In genomic region chr11:88203712-88204532, GRCm38 (mm10) we compare ENCODE assay signal across 8 mouse cellular contexts. TPM values are rescaled to one million over a fixed set of nuclear protein-coding genes. Genes with fewer than 3 reads are reported as not detected.
DNase-seq lines count a peak whose midpoint lies in the region; ATAC-seq and TF ChIP-seq lines count a peak whose summit lies in the region.

TSS of gene Mrps23 (plus strand) at chr11:88204388.

- in situ Hi-C loops in CH12.LX (cut with MboI; ENCODE audit: low pct_ligation_motif_present, low pct_unique_long_range_greater_than_20kb, low sequenced_read_pairs): loop anchor here (5.0 kb wide), 1 partner anchor 237 kb away; no protein-coding TSS in a partner anchor

- peak within 1 kb of the TSS; percentile 78 to 100 (median 84) for H3K4me3 ChIP-seq in CH12.LX (replicated peaks in 1 of 3; ENCODE audit: low read depth in 2 of 3, low read length in 2 of 3, poor library complexity in 1 of 3)
- H3K4me3 ChIP-seq in forebrain, embryonic 12.5 days (replicated peaks): peak within 1 kb of the TSS; percentile 70
- H3K4me3 ChIP-seq in heart, postnatal 0 days (ENCODE audit: low read depth, low read length): peak within 1 kb of the TSS; percentile 91
- H3K4me3 ChIP-seq in liver, embryonic 16.5 days (ENCODE audit: low read depth, low read length): peak within 1 kb of the TSS; percentile 78
- H3K4me3 ChIP-seq in neural tube, embryonic 13.5 days: peak within 1 kb of the TSS; percentile 67
- peak within 1 kb of the TSS; percentile 88 for H3K4me3 ChIP-seq in testis, adult 2 months (ENCODE audit: control insufficient read depth, low read depth, low read length)

- peaks cover 40% of the 10 kb centered on the region for H3K27me3 ChIP-seq in CH12.LX (replicated peaks)
- H3K27me3 ChIP-seq in forebrain, embryonic 12.5 days: peaks cover 8% of the 10 kb centered on the region; the same call in 1 of the 2 replicates
- H3K27me3 ChIP-seq in heart, postnatal 0 days (ENCODE audit: control insufficient read depth, insufficient read depth, low read length): no peaks in the 10 kb centered on the region
- no peaks in the 10 kb centered on the region for H3K27me3 ChIP-seq in liver, embryonic 16.5 days (ENCODE audit: control insufficient read depth, insufficient read depth, low read depth, low read length)
- no peaks in the 10 kb centered on the region for H3K27me3 ChIP-seq in neural tube, embryonic 13.5 days
- H3K27me3 ChIP-seq in testis, adult 2 months (ENCODE audit: control insufficient read depth, insufficient read depth, low read length): no peaks in the 10 kb centered on the region

- WGBS in forebrain, embryonic 12.5 days: under 1% methylated on average over 51 of the region's 51 CpGs
- under 1% methylated on average over 51 of the region's 51 CpGs for WGBS in heart, postnatal 0 days
- WGBS in liver, embryonic 16.5 days (ENCODE audit: insufficient replicate concordance): under 1% methylated on average over 51 of the region's 51 CpGs
- under 1% methylated on average over 51 of the region's 51 CpGs for WGBS in neural tube, embryonic 13.5 days

- ATAC-seq in forebrain, embryonic 12.5 days (ENCODE audit: low FRiP score): peak; percentile 94
- ATAC-seq in heart, postnatal 0 days (ENCODE audit: insufficient read depth, low read depth): peak; percentile 89
- ATAC-seq in liver, embryonic 16.5 days (ENCODE audit: low read depth): peak; percentile 94
- ATAC-seq in neural tube, embryonic 13.5 days (ENCODE audit: low read depth): peak; percentile 94

- H3K4me1 ChIP-seq in CH12.LX (ENCODE audit: control insufficient read depth in 1 of 2, insufficient read depth in 2 of 2): peaks cover 17 to 42% of the 10 kb centered on the region in 2 experiments
- peaks cover 31% of the 10 kb centered on the region for H3K4me1 ChIP-seq in forebrain, embryonic 12.5 days
- peaks cover 39% of the 10 kb centered on the region for H3K4me1 ChIP-seq in heart, postnatal 0 days (ENCODE audit: control insufficient read depth, insufficient read depth)
- H3K4me1 ChIP-seq in liver, embryonic 16.5 days (ENCODE audit: control insufficient read depth, low read depth, low read length): peaks cover 23% of the 10 kb centered on the region
- peaks cover 27% of the 10 kb centered on the region for H3K4me1 ChIP-seq in neural tube, embryonic 13.5 days (replicated peaks)
- H3K4me1 ChIP-seq in testis, adult 2 months (ENCODE audit: control insufficient read depth, insufficient read depth, low read length): peaks cover 7% of the 10 kb centered on the region

- H3K4me2 ChIP-seq in CH12.LX (ENCODE audit: insufficient read depth, low read depth, poor library complexity, severe bottlenecking): peak within 1 kb of the TSS; percentile 56
- peak within 1 kb of the TSS; percentile 88 for H3K4me2 ChIP-seq in forebrain, embryonic 12.5 days
- H3K4me2 ChIP-seq in heart, postnatal 0 days (ENCODE audit: low read depth, low read length): peak within 1 kb of the TSS; percentile 82
- H3K4me2 ChIP-seq in liver, embryonic 16.5 days (ENCODE audit: low read depth, low read length): peak within 1 kb of the TSS; percentile 72
- H3K4me2 ChIP-seq in neural tube, embryonic 13.5 days: peak within 1 kb of the TSS; percentile 94

- peaks cover 15% of the 10 kb centered on the region for H3K79me2 ChIP-seq in CH12.LX (replicated peaks; ENCODE audit: control insufficient read depth, extremely low read depth, insufficient read depth, poor library complexity, severe bottlenecking)

- TF ChIP-seq RAD21 in CH12.LX (IDR thresholded peaks at IDR 0.05; ENCODE audit: low read depth, low read length): peak; percentile 51

- TF ChIP-seq CTCF in CH12.LX (conservative IDR thresholded peaks at IDR 0.05 in 1 of 2, IDR thresholded peaks at IDR 0.05 in 1 of 2; ENCODE audit: low read depth in 2 of 2, low read length in 2 of 2): peak in 1 of 2 experiments; percentile 72; a peak in 2 of 4 replicates
- peak; percentile 50 for TF ChIP-seq CTCF in heart, postnatal 0 days (IDR thresholded peaks at IDR 0.05; ENCODE audit: low read depth)
- no peak for TF ChIP-seq CTCF in testis, adult 2 months (IDR thresholded peaks at IDR 0.05; ENCODE audit: control insufficient read depth, insufficient read depth, insufficient replicate concordance, low read depth, low read length)

- peak; percentile 98 for DNase-seq in CH12.LX (ENCODE audit: extremely low read depth)
- peak; percentile 86 for DNase-seq in c-Kit-positive CD71-positive TER-119-negative erythroid progenitor cells, embryonic 14.5 days (ENCODE audit: low read depth)
- peak; percentile 97 for DNase-seq in heart, postnatal 0 days (ENCODE audit: low spot score)
- DNase-seq in kidney, postnatal 4 days: peak; percentile 93 to 96

- no peak; the same call in 1 of the 2 replicates for TF ChIP-seq EP300 in CH12.LX (IDR thresholded peaks at IDR 0.05; ENCODE audit: low read length)
- peak; percentile 77; the same call in 1 of the 2 replicates for TF ChIP-seq EP300 in heart, postnatal 0 days (IDR thresholded peaks at IDR 0.05; ENCODE audit: low read depth)

- H3K9me3 ChIP-seq in CH12.LX (replicated peaks; ENCODE audit: low read length): no peaks in the 10 kb centered on the region
- H3K9me3 ChIP-seq in forebrain, embryonic 12.5 days: no peaks in the 10 kb centered on the region
- no peaks in the 10 kb centered on the region for H3K9me3 ChIP-seq in heart, postnatal 0 days (replicated peaks; ENCODE audit: control insufficient read depth, low read length)
- no peaks in the 10 kb centered on the region for H3K9me3 ChIP-seq in liver, embryonic 16.5 days (replicated peaks; ENCODE audit: control insufficient read depth, low read length)
- no peaks in the 10 kb centered on the region for H3K9me3 ChIP-seq in neural tube, embryonic 13.5 days

- peaks cover 10 to 22% of the 10 kb centered on the region in 2 experiments for H3K36me3 ChIP-seq in CH12.LX (replicated peaks in 1 of 2; ENCODE audit: control insufficient read depth in 1 of 2, insufficient read depth in 1 of 2, low read length in 1 of 2)
- H3K36me3 ChIP-seq in forebrain, embryonic 12.5 days (replicated peaks): peaks cover 18% of the 10 kb centered on the region
- H3K36me3 ChIP-seq in heart, postnatal 0 days (replicated peaks; ENCODE audit: control insufficient read depth, insufficient read depth, low read length): peaks cover 28% of the 10 kb centered on the region
- H3K36me3 ChIP-seq in liver, embryonic 16.5 days (ENCODE audit: control insufficient read depth, insufficient read depth): no peaks in the 10 kb centered on the region
- H3K36me3 ChIP-seq in neural tube, embryonic 13.5 days: peaks cover 18% of the 10 kb centered on the region
- no peaks in the 10 kb centered on the region; the same call in 1 of the 2 replicates for H3K36me3 ChIP-seq in testis, adult 2 months (ENCODE audit: control insufficient read depth, insufficient read depth, low read length)

- peak within 1 kb of the TSS; percentile 90 for H3K9ac ChIP-seq in CH12.LX (ENCODE audit: insufficient read depth, low read depth)
- H3K9ac ChIP-seq in forebrain, embryonic 12.5 days: peak within 1 kb of the TSS; percentile 68
- peak within 1 kb of the TSS; percentile 94 for H3K9ac ChIP-seq in heart, postnatal 0 days (replicated peaks; ENCODE audit: low read depth, low read length)
- H3K9ac ChIP-seq in liver, embryonic 16.5 days (ENCODE audit: low read depth, low read length): peak within 1 kb of the TSS; percentile 78
- H3K9ac ChIP-seq in neural tube, embryonic 13.5 days: peak within 1 kb of the TSS; percentile 80

- peak; percentile 99 for TF ChIP-seq POLR2A in CH12.LX (IDR thresholded peaks at IDR 0.05; ENCODE audit: low read depth, low read length)
- peak; percentile 77 for TF ChIP-seq POLR2A in testis, adult 2 months (IDR thresholded peaks at IDR 0.05; ENCODE audit: control insufficient read depth, low read depth, low read length)

- peak within 1 kb of the TSS; percentile 37 for H3K27ac ChIP-seq in CH12.LX (ENCODE audit: insufficient read depth, low read depth)
- peak within 1 kb of the TSS; percentile 87 for H3K27ac ChIP-seq in forebrain, embryonic 12.5 days
- H3K27ac ChIP-seq in heart, postnatal 0 days (ENCODE audit: low read depth): peak within 1 kb of the TSS; percentile 95
- H3K27ac ChIP-seq in liver, embryonic 16.5 days (ENCODE audit: low read length): peak within 1 kb of the TSS; percentile 68
- H3K27ac ChIP-seq in neural tube, embryonic 13.5 days (replicated peaks): peak within 1 kb of the TSS; percentile 87
- peak within 1 kb of the TSS; percentile 87 for H3K27ac ChIP-seq in testis, adult 2 months (ENCODE audit: control insufficient read depth, insufficient read depth, low read depth, low read length)

- dilution Hi-C loops in CH12.LX (cut with MboI; ENCODE audit: extremely low pct_ligation_motif_present, extremely low pct_unique_long_range_greater_than_20kb, low sequenced_read_pairs): no loop called here

TF ChIP-seq in CH12.LX, 34 proteins besides CTCF, POLR2A, EP300 and RAD21 (continues in another document):
- TF ChIP-seq UBTF (IDR thresholded peaks at IDR 0.05; ENCODE audit: low read depth, low read length) (peak; percentile 89), JUN (IDR thresholded peaks at IDR 0.05; ENCODE audit: insufficient read depth, low read depth, low read length) (no peak), MAZ (IDR thresholded peaks at IDR 0.05; ENCODE audit: low read depth, low read length) (no peak; the same call in 1 of the 2 replicates), SIN3A (IDR thresholded peaks at IDR 0.05; ENCODE audit: low read length) (peak; percentile 100), SMC3 (IDR thresholded peaks at IDR 0.05; ENCODE audit: low read depth, low read length) (peak; percentile 41; the same call in 1 of the 2 replicates), HCFC1 (IDR thresholded peaks at IDR 0.05; ENCODE audit: low read depth, low read length) (peak; percentile 96), NELFE (IDR thresholded peaks at IDR 0.05; ENCODE audit: low read depth, low read length) (peak; percentile 98), PAX5 (IDR thresholded peaks at IDR 0.05; ENCODE audit: low read length) (no peak), GABPA (IDR thresholded peaks at IDR 0.05; ENCODE audit: insufficient replicate concordance, low read depth, low read length) (peak; percentile 56; the same call in 1 of the 2 replicates), POLR2AphosphoS2 (IDR thresholded peaks at IDR 0.05; ENCODE audit: low read depth, low read length) (peak; percentile 94), CHD1 (IDR thresholded peaks at IDR 0.05; ENCODE audit: low read depth, low read length) (peak; percentile 92), TBP (conservative IDR thresholded peaks at IDR 0.05; ENCODE audit: low read depth, low read length) (peak; percentile 60)

RNA-seq across cellular contexts. Expression of gene Mrps23, which starts in this region (rescaled TPM):
- total RNA-seq in CH12.LX (2012; rRNA removed) (216 and 227 TPM in 2 replicates), CH12.LX (2014; rRNA removed) (185 and 213 TPM in 2 replicates)
- 233 and 262 TPM in 2 replicates for polyA plus RNA-seq in CH12.LX (2012; ENCODE audit: insufficient read length, low read depth)
- polyA plus RNA-seq in forebrain, embryonic 12.5 days (2016; fragmentation: Nextera tagmentation; extraction: Ambion mirVana): 62.0 and 67.5 TPM in 2 replicates
- 77.6 and 240 TPM in 2 replicates for total RNA-seq in heart, postnatal 0 days (2014; rRNA removed; ENCODE audit: low replicate concordance)
- polyA plus RNA-seq in heart, postnatal 0 days (2015; fragmentation: Nextera tagmentation; extraction: Ambion mirVana): 156 TPM in 2 replicates
- polyA plus RNA-seq in liver, embryonic 16.5 days (2015; fragmentation: Nextera tagmentation; extraction: Ambion mirVana): 23.5 and 26.1 TPM in 2 replicates
- polyA plus RNA-seq in neural tube, embryonic 13.5 days (2015; fragmentation: Nextera tagmentation; extraction: Ambion mirVana): 64.2 and 69.4 TPM in 2 replicates
- 29.8 and 46.7 TPM in 2 replicates for polyA plus RNA-seq in testis, adult 2 months (2012; rRNA removed)

Comparison
In these comparisons a context has a peak if more than half of its experiments do, and no peak if none do; other contexts are left out.
1. Peak in every context shown above with its lines: DNase-seq, ATAC-seq, H3K4me3 ChIP-seq and H3K27ac ChIP-seq.
2. H3K27ac ChIP-seq: peak in every context shown above with its lines; median percentile 95 in heart, postnatal 0 days; 87 in forebrain, embryonic 12.5 days; 87 in neural tube, embryonic 13.5 days; 87 in testis, adult 2 months; 68 in liver, embryonic 16.5 days; 37 in CH12.LX.